Mouse (Mus musculus) liver, adult 2 months (tissue): ENCODE results near the gene Trex1.

Experiments
- CTCF ChIP-seq: fragments of 200-500 bp; IDR thresholded peaks from 2 replicates; pipeline ENCODE4 v1.5.1; 2011; ENCODE audit warnings: low read depth, low read length, control low read depth
- POLR2A ChIP-seq: fragments of 200-500 bp; IDR thresholded peaks from 2 replicates; pipeline ENCODE4 v1.6.1; 2011; ENCODE audit warnings: low read length, control low read depth; ENCODE audit not compliant: insufficient read depth; ENCODE audit errors: extremely low read depth

DNA sequence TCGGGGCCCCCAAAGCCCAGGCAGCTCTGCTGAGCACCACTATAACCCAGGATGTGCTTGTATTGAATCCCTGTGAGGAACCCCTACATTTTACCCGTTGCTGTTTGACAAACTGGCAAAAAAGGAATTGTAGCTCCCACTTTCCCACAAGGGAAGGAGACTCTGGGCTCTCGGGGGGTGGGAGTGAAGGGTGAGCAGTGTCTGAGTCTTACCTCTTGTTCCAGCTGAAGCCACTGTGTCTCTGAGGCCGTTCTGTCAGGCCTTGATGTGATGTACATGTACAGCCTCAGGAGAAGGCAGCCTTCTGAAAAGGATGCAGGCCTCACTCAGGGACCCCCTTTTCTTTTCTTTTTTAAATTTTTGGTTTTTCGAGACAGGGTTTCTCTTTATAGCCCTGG is 1.4 kb upstream of the Trex1 start:
- no peak for TF ChIP-seq POLR2A
- no peak for TF ChIP-seq CTCF
